Mouse (Mus musculus): Measurements from ENCODE around the gene Sptbn4. TPM values are rescaled to one million over a fixed set of nuclear protein-coding genes. Genes with fewer than 3 reads are reported as not detected.

Gene Sptbn4
- polyA plus RNA-seq, 1 experiment from 2014 or later: 3.7 TPM

DNA sequence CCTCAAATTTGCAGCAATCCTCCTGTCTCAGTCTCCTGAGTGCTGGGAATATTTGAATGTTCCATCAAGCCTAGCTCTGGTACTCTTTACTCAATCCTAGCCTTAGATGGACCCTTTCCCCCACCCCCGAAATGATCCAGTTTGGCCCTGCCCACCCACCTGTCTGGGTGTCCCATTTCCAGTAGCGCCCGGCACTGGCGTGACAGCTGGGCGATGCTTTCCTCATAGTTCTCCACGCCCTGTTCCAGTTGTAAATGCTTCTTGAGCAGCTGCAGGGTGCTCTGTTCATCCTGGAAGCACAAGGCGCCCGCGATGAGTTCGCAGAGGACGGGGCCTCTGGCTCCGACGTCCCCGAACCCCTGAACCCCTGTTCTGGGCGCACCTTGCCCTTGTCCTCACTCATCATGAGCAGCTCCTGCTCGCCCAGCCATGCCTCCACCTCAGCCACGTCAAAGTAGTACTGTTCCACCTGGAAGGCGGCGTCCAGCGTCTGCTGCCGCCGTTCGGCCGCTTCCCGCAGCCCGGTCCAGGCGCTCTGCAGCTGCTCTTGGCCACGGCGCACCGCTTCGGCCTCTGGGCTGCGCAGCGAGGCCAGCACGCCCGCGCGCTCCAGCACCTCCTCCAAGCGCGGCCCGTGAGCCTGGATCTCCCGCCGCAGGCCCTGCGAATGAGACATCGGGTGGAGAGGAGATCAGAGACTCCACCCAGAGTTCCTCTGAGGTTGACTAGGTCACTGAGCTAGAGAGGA, 75.6 kb downstream of the Sptbn4 start:
- H3K27me3 ChIP-seq (replicated peaks): peaks cover 97% of the 10 kb centered on the region
- peaks cover 35% of the 10 kb centered on the region for H3K36me3 ChIP-seq
- no peak overlapping the region for H3K27ac ChIP-seq (replicated peaks)
- WGBS: 10% methylated on average over 44 of the region's 44 CpGs
- no peak overlapping the region for H3K9ac ChIP-seq (replicated peaks)
- H3K9me3 ChIP-seq (replicated peaks): no peaks in the 10 kb centered on the region
- H3K4me1 ChIP-seq: no peaks in the 10 kb centered on the region
- 0 out of 2 replicates have a peak overlapping the region, but pooled peaks have one; percentile 6 for H3K4me3 ChIP-seq (replicated peaks)
- no peak for ATAC-seq (ENCODE audit: low FRiP score)
- H3K4me2 ChIP-seq: 0 out of 2 replicates have a peak overlapping the region, but pooled peaks have one; percentile 13

GRCm38 (mm10) chr7:27369111-27369510, 78.4 kb downstream of the Sptbn4 start:
- ATAC-seq (ENCODE audit: low FRiP score): no peak
- WGBS: 80% methylated on average over 19 of the region's 19 CpGs

DNA sequence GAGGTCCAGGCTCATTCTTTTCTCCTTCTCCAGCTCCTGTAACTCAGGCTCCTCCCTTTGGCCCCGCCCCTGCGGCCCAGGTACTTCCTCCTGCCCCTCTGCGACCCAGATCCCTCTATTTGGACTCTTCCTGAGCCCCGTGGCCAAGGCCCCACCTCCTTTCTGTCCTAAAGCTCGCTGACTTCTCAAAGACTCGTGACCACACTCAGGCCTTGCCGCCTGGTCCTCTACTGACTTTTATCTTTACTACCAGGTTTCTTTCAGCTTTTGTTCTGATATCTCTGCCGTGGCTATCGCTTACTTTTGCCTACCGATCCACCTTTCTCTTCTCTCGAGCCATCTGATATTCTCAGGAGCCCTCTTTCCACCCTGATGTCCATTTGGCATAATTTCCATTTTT, 79.5 kb downstream of the Sptbn4 start:
- Histone ChIP-seq H3K9me3 (replicated peaks) (no peaks in the 10 kb centered on the region), H3K4me2 (no peak overlapping the region), H3K4me3 (replicated peaks) (no peak overlapping the region), H3K36me3 (peaks cover 43% of the 10 kb centered on the region), H3K27ac (replicated peaks) (no peak overlapping the region), H3K4me1 (no peaks in the 10 kb centered on the region), H3K9ac (replicated peaks) (no peak overlapping the region), H3K27me3 (replicated peaks) (peaks cover 99% of the 10 kb centered on the region)
- ATAC-seq (ENCODE audit: low FRiP score): no peak
- WGBS: 18% methylated on average over 11 of the region's 11 CpGs

More at GRCm38 (mm10) chr7:27369111-27369510, 78.4 kb downstream of the Sptbn4 start:
- Histone ChIP-seq H3K9ac (replicated peaks) (no peak overlapping the region), H3K4me2 (no peak overlapping the region), H3K4me3 (replicated peaks) (no peak overlapping the region), H3K27me3 (replicated peaks) (peaks cover 100% of the 10 kb centered on the region), H3K9me3 (replicated peaks) (no peaks in the 10 kb centered on the region), H3K36me3 (peaks cover 46% of the 10 kb centered on the region), H3K27ac (replicated peaks) (no peak overlapping the region), H3K4me1 (no peaks in the 10 kb centered on the region)

DNA sequence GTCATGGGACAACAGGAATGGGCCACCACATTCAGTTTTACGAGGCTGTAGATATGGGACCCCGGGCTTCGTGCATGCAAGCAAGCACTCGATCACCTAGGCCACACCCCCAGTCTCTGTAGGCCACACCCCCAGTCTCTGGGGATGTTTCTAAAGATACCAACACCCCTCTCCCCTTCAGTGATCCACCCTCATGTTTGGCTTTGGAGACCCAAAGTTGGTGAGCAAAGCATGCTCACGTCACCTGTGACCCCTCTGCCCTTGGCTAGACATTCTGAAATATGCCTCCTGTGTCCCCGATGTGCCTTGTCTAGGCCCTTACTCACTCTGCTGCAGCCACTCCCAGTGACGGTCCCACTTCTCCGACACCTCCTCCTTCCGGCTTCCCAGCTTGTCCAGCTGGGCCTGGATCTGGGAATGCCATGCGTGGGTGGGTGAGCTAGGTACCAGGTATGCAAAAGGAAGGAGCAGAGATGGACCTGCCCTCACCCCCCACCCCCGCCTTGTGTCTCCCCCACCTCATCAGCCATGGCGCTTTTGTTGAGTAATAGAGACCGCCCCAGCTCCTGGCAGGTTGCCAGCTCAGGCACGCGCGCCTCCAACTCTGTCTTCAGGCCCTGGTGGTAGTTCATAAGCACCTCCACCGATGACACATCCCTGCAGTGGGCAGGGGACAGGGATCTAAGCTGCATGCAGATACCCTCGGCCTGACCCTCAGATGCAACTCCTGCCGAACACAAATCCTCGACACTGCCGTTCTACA, 81.2 kb downstream of the Sptbn4 start:
- Histone ChIP-seq H3K9ac (replicated peaks) (no peak overlapping the region), H3K4me1 (no peaks in the 10 kb centered on the region; the same call in 1 of the 2 replicates), H3K36me3 (peaks cover 37% of the 10 kb centered on the region), H3K27ac (replicated peaks) (no peak overlapping the region), H3K4me2 (no peak overlapping the region), H3K4me3 (replicated peaks) (no peak overlapping the region), H3K9me3 (replicated peaks) (no peaks in the 10 kb centered on the region), H3K27me3 (replicated peaks) (peaks cover 88% of the 10 kb centered on the region)
- WGBS: 38% methylated on average over 21 of the region's 21 CpGs
- no peak for ATAC-seq (ENCODE audit: low FRiP score)

DNA sequence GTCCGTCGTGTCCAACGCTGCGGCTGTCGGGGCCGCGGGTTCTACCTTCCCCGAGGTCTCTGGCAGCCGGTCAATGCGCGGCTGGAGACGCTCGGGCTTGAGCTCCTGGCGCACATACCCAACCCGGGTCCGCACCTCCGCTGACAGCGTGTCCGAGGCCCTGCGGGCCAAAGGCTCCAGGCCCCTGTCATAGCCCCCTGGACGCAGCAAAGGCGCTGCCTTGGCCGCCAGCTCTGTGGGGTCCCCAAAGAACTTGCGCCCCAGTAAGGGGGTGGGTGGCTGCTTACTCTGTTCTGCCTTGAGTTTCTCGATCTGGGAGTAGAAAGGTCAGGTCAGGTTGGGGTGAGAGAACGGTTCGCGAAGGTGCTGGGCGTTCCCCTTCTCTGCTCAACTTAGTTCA, 83.1 kb downstream of the Sptbn4 start:
- no peaks in the 10 kb centered on the region for H3K9me3 ChIP-seq (replicated peaks)
- peaks cover 4% of the 10 kb centered on the region for H3K4me1 ChIP-seq
- peaks cover 22% of the 10 kb centered on the region for H3K36me3 ChIP-seq
- ATAC-seq (ENCODE audit: low FRiP score): no peak
- H3K9ac ChIP-seq (replicated peaks): no peak overlapping the region
- H3K4me2 ChIP-seq: no peak overlapping the region
- WGBS: 8% methylated on average over 29 of the region's 29 CpGs
- H3K27me3 ChIP-seq (replicated peaks): peaks cover 76% of the 10 kb centered on the region
- H3K27ac ChIP-seq (replicated peaks): no peak overlapping the region
- no peak overlapping the region for H3K4me3 ChIP-seq (replicated peaks)

- H3K4me1 ChIP-seq: peaks cover 10% of the 10 kb centered on the region
- peak overlapping the region; percentile 79 for H3K4me2 ChIP-seq
- H3K9me3 ChIP-seq (replicated peaks): no peaks in the 10 kb centered on the region
- peak overlapping the region; percentile 54 for H3K4me3 ChIP-seq (replicated peaks)
- H3K27me3 ChIP-seq (replicated peaks): peaks cover 74% of the 10 kb centered on the region
- ATAC-seq (ENCODE audit: low FRiP score): peak; percentile 94
- H3K9ac ChIP-seq (replicated peaks): peak overlapping the region; percentile 65
- no peak overlapping the region for H3K27ac ChIP-seq (replicated peaks)
- H3K36me3 ChIP-seq: peaks cover 8% of the 10 kb centered on the region
- WGBS: under 1% methylated on average over 52 of the region's 52 CpGs
Observed at GRCm38 (mm10) chr7:27361283-27361946, 86.1 kb downstream of the Sptbn4 start.

DNA sequence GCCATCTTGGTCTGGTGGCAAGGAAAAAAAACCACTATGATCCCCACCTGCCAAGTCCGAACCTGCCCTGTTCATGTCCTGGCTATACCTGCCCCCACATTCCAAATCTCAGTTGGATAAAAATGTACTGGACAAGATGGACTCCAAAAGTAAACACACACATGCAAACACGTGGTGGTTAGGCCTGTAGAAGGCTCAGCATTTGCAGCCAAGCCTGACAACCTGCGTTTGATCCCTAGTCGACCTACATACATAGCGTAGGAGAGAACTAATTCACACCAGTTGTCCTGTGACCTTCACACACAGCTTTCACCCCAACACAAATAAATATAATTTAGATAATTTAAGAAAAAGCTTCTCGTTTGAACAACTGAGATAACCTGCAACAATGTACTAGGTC, 86.7 kb downstream of the Sptbn4 start:
- ATAC-seq (ENCODE audit: low FRiP score): no peak
- no peak overlapping the region for H3K27ac ChIP-seq (replicated peaks)
- H3K4me3 ChIP-seq (replicated peaks): peak overlapping the region; percentile 54; the same call in 1 of the 2 replicates
- 57% methylated on average over 6 of the region's 6 CpGs for WGBS
- H3K9me3 ChIP-seq (replicated peaks): no peaks in the 10 kb centered on the region
- H3K9ac ChIP-seq (replicated peaks): no peak overlapping the region
- H3K4me2 ChIP-seq: peak overlapping the region; percentile 79
- H3K36me3 ChIP-seq: peaks cover 2% of the 10 kb centered on the region
- H3K27me3 ChIP-seq (replicated peaks): peaks cover 68% of the 10 kb centered on the region
- H3K4me1 ChIP-seq: peaks cover 14% of the 10 kb centered on the region

DNA sequence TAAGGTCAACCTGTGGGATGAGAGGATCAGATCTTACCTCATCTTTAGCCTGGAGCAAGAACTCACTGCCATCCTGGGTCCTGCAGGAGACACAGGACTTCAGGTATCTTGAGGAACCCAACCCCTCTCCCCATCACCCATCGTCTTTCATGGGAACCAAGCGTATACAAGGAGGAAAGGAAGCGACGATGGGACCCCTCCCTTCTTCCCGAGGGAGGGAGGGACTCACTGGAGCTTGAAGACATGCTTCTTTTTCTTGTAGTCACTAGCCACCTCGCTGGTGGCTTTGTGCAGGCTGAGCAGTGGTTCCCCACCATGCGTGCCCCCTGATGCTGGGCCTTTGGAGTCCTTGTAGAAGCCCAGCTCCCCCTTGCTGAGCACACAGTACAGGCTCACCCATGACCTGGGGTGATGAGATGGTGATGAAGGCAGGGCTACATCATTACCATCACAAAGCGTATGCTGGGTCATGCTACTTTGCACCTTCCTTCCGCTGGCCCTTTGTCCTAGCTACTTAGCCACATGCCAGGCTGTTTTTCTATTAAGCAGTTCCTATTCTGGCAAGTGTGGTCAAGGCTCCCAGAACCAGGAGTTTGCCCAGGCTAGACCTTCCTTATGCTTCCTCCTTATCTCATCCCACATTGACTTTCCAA, 87.7 kb downstream of the Sptbn4 start:
- H3K4me2 ChIP-seq: no peak overlapping the region
- 91% methylated on average over 9 of the region's 9 CpGs for WGBS
- H3K27me3 ChIP-seq (replicated peaks): peaks cover 58% of the 10 kb centered on the region
- H3K4me3 ChIP-seq (replicated peaks): no peak overlapping the region
- no peaks in the 10 kb centered on the region for H3K9me3 ChIP-seq (replicated peaks)
- peaks cover 20% of the 10 kb centered on the region for H3K4me1 ChIP-seq
- H3K36me3 ChIP-seq: no peaks in the 10 kb centered on the region; the same call in 1 of the 2 replicates
- no peak overlapping the region for H3K27ac ChIP-seq (replicated peaks)
- no peak for ATAC-seq (ENCODE audit: low FRiP score)
- no peak overlapping the region for H3K9ac ChIP-seq (replicated peaks)

DNA sequence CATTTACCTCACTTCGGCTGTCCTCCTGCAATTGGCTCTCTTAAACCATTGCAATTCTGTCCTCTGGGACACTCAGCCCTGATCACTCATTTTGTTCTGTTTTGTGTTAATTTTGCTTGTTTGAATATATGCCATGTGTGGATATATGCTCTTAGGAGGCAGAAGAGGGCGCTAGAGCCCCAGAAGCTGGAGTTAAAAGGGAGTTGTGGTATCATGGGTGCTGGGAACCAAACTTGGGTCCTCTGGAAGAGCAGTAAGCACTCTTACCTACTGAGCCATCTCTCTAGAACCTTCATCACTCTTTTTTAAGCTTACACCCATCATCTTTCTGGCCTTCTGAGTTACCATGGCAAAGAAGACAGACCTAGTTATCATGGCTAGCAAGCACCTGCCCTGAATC, 88.3 kb downstream of the Sptbn4 start:
- WGBS: 74% methylated on average over 2 of the region's 2 CpGs
- Histone ChIP-seq H3K4me1 (peaks cover 27% of the 10 kb centered on the region), H3K4me3 (replicated peaks) (no peak overlapping the region), H3K9me3 (replicated peaks) (no peaks in the 10 kb centered on the region), H3K27me3 (replicated peaks) (peaks cover 52% of the 10 kb centered on the region), H3K4me2 (no peak overlapping the region), H3K36me3 (no peaks in the 10 kb centered on the region; the same call in 1 of the 2 replicates), H3K9ac (replicated peaks) (no peak overlapping the region), H3K27ac (replicated peaks) (no peak overlapping the region)
- no peak for ATAC-seq (ENCODE audit: low FRiP score)

- H3K4me1 ChIP-seq: peaks cover 32% of the 10 kb centered on the region
- 25% methylated on average over 3 of the region's 3 CpGs for WGBS
- ATAC-seq (ENCODE audit: low FRiP score): no peak
- no peaks in the 10 kb centered on the region for H3K9me3 ChIP-seq (replicated peaks)
- no peak overlapping the region for H3K4me3 ChIP-seq (replicated peaks)
- peaks cover 38% of the 10 kb centered on the region for H3K27me3 ChIP-seq (replicated peaks)
- no peaks in the 10 kb centered on the region; the same call in none of the 2 replicates for H3K36me3 ChIP-seq
- H3K27ac ChIP-seq (replicated peaks): no peak overlapping the region
- no peak overlapping the region for H3K4me2 ChIP-seq
- H3K9ac ChIP-seq (replicated peaks): no peak overlapping the region
Observed at GRCm38 (mm10) chr7:27357595-27357978, 89.9 kb downstream of the Sptbn4 start.

Data from neural tube, embryonic 15.5 days (tissue).